33 mouse cellular contexts compared by ENCODE assay signal in genomic region chr9:113074866-113075265, GRCm38 (mm10).
"Had no signal": no experiment of that assay in that cellular context is flagged by ENCODE, and none has a peak within 500 bp of the region (broad histone marks: within the 10 kb centered on the region; RNA-seq: fewer than 3 reads in every experiment).

No protein-coding gene starts in this region.

- H3K4me3 ChIP-seq: heart, embryonic 10.5 days; heart, embryonic 12.5 days; heart, embryonic 13.5 days; heart, embryonic 15.5 days; hindbrain, embryonic 10.5 days; hindbrain, embryonic 12.5 days; hindbrain, embryonic 13.5 days; hindbrain, embryonic 15.5 days; intestine, embryonic 15.5 days; kidney, embryonic 15.5 days; layer of hippocampus, adult 2 months had no signal

- DNase-seq: heart, postnatal 10 days; heart, postnatal 14 days; heart, postnatal 36 days; heart, postnatal 4 days; kidney, adult 11 months; kidney, adult 18-20 months; kidney, adult 2 months; kidney, adult 8-10 months; kidney, adult 9 months; kidney, postnatal 10 days; kidney, postnatal 14 days; kidney, postnatal 36 days; kidney, postnatal 4 days; layer of hippocampus, adult 9-11 months; layer of hippocampus, postnatal 36 days had no signal

- H3K27ac ChIP-seq: heart, embryonic 10.5 days; heart, embryonic 13.5 days; heart, embryonic 15.5 days; hindbrain, embryonic 10.5 days; hindbrain, embryonic 12.5 days; hindbrain, embryonic 13.5 days; hindbrain, embryonic 14.5 days; hindbrain, embryonic 15.5 days; hindbrain, postnatal 0 days; intestine, embryonic 15.5 days; kidney, embryonic 15.5 days; kidney, postnatal 0 days; layer of hippocampus, adult 2 months had no signal

- ATAC-seq: hindbrain, embryonic 16.5 days; hindbrain, postnatal 0 days; inflammation-experienced regulatory T-cells, adult 6 months; intestine, embryonic 15.5 days; intestine, embryonic 16.5 days; intestine, postnatal 0 days had no signal
